Mouse (Mus musculus) erythroid progenitor cell, adult 5-6 weeks (primary cell): ENCODE measurements around the gene Tmem186. TPM values are rescaled to one million over a fixed set of nuclear protein-coding genes. Genes with fewer than 3 reads are reported as not detected.

Experiments
- ATAC-seq: replicated peaks from 2 replicates; pipeline ENCODE4 v1.8.0; 2016; ENCODE audit warnings: moderate number of reproducible peaks, mild to moderate bottlenecking, moderate TSS enrichment, inconsistent platforms; ENCODE audit not compliant: poor library complexity, low FRiP score, severe bottlenecking
- total RNA-seq, 2 experiments: library from RNA; stranded (forward) in 1 of 2; stranded (reverse) in 1 of 2; fragments of 150-400 nt in 1 of 2; fragments of 186-747, 209-891 nt in 1 of 2; gene quantifications; 2 replicates each; pipeline versions ENCODE4 v1.2.3 to v1.2.4; 2015 to 2017; ENCODE audit warnings: low replicate concordance in 2 of 2

The Tmem186 gene
- total RNA-seq, 2 experiments from 2014 or later = 6.7 to 12.5 TPM

DNA sequence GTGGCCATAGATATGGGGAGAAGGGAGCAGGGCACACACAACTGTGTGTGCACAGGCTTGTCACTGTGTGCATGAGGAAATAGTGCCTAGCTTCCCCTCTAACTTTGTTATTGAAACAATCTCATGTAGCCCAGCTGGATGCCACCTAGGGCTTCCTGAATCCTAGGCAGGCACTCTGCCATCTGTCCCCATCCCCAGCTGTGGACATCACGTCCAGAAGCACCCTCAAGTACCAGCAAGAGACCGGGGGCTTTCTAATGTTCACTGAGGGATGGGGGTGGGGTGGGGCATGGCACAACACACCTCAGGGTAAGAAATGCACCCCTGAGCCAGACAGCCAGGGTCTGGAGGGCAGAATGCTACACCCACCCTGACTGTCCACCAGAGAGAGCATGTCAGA is 30.9 kb upstream of the Tmem186 start:
- ATAC-seq = no peak

DNA sequence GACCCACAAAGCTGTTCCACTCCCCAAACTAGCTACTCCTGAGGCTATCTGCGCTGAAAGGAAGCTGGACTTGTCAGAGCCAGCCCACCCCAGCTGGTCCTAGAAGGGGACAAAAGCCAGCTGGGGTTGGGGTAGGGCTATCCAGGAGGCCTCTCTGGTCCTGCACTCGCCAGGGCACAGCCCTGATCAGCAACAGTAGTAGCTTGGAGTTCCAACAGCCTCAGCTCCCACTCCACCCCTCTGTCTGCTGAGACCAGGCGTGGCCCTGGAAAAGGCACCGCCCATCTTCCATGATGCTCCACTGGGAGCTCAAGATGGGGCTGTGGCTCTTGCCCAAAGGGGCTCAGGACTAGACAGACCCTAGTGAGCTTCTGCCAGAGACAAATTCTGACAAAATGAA is 30.3 kb upstream of the Tmem186 start:
- no peak for ATAC-seq

GRCm38 (mm10) chr16:8667261-8667660 is 29.7 kb upstream of the Tmem186 start:
- ATAC-seq = no peak

DNA sequence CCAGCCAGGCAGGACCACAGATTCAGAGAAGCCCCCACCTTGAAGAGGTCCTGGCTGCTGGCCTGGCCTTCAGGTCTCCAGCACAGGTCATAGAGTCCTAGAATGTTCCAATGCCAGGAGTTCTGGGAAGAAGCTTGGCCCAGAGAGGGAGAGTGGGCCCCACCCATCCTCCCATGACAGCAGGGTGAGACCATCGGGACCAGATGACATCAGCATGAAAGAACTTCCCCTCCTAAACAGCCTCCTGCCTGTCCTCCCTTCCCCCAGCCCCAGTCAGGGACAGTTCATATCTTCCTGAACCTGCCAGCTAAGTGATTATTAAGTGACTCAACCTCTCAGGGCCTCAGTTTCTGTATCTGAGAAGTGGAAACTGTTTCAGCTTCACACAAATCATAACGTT is 28.9 kb upstream of the Tmem186 start:
- ATAC-seq = no peak

GRCm38 (mm10) chr16:8665367-8665766 is 27.9 kb upstream of the Tmem186 start:
- ATAC-seq = no peak

DNA sequence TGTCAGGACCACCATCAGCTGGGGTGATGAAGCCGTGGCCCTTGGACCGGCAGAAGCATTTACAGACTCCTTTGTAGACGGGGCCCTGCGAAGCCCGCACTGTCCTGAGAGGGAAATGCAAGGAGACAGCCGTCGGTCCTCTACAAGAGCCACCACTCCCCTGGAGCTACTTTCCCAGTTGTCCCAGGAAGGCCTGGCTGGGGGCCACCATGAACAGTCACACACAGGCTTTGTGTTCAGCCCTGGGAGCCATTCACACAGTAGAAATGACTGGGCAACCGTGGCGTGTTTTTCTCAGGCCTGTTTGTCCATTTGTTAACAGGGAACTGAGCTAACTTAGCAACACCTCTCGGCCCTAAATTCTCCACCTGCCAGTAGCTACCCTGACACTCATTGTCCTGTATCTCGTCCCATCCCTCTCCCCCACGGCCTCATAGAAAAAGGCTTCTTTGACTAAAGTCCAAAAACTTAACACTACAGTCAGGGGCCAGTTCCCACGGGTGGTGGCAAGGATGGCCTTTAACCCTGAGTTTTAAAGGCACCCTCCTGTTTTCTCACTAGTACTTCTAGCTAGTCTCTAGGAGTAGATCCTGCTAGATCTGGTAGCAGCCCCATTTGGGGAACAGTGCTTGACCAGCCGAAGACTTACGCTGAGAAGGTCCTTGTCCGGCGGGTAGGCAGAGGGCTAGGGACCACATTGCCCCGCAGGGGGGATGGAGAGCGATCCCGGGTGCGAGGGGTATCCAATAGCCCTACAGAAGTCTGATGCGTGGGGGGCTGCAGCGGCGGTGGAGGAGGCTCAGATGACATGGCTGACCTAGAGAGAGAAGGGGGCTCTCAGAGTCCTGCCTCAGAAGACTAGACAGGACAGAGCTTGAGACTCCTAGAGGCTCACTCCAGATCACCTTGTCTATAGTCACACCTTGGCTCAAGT is 26.4 kb upstream of the Tmem186 start:
- ATAC-seq = no peak

- no peak for ATAC-seq
These were observed 25.5 kb upstream of the Tmem186 start for GRCm38 (mm10) chr16:8663022-8663421.

DNA sequence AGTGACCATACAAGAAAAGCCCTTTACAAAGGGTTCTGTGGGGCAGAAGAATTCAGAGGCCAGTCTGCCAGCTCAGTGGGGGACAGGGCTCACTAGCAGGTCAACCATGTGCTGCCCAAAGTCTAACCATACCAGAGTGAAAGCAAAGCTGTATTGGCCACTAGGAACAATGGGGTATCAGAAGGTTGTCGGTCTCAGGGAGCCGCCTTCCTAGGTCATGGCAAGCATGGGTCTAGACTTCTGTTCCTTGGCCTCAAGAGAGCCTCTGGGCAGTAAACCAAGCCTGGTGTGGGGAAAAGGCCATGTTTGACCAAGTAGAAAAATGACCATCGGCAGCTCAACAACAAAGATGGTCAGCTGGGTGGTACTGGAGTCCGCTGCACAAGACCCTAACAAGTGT is 21.3 kb upstream of the Tmem186 start:
- no peak for ATAC-seq

DNA sequence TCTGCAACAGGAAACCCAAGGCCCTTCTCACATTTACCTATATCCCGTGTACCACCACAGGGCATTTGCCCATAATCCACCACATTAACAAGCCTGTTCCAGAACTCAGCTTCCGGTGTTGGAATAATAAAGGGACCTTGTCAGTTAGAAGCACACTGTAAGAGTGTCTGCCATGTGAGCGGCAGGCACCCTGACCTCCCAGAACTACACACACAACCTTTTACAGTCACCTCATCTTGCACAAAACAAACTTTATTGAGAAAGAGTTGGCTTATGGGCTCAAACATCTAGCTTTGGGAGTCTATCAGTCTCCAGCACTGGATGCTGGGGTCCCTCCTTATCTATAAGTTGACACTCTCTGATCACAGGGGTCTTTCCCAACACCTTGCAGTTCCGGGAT is 20.8 kb upstream of the Tmem186 start:
- no peak for ATAC-seq

GRCm38 (mm10) chr16:8656256-8656655 is 18.7 kb upstream of the Tmem186 start:
- ATAC-seq = no peak

GRCm38 (mm10) chr16:8655599-8655998 is 18.1 kb upstream of the Tmem186 start:
- ATAC-seq = peak; percentile 82

GRCm38 (mm10) chr16:8655108-8655507 is 17.6 kb upstream of the Tmem186 start:
- ATAC-seq = no peak

- no peak for ATAC-seq
These were observed 12.5 kb upstream of the Tmem186 start for GRCm38 (mm10) chr16:8650007-8650406.

GRCm38 (mm10) chr16:8645546-8645945 is 8.0 kb upstream of the Tmem186 start:
- ATAC-seq = no peak

- peak; percentile 95 for ATAC-seq
These were observed 6.3 kb upstream of the Tmem186 start for GRCm38 (mm10) chr16:8643855-8644254.

DNA sequence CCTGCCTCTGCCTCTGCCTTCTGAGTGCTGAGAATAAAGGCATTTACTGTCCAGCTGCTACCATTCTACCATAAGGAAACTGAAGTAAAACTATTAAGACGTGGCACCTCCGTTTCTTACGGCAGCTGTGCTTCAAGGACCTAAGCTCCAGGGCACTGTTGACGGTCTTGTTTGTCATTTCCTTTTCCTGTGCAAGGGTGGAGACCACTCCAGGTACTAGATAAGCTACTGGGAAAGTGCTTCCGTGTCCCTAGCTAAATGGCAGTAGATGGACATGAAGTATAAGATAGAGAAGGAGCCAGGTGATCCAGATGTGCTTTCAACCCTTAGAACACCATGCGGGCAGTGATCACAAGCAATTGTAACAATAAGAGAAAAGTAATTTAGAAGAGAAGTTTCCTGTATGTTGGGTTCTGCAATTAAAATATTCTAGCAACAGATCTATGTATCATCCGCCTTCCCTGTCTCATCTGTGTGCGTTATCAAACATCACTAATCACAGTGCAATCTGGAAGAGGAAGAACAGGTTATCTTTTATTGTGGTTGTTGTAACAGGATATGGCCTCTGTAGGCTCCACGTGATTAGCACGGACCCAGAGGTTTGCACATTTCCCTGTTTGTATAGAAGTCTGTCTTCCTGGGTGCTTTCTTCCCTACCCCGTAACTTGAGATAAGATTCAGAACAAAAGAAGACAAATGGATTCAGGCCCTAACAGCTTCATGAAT is 2.1 kb upstream of the Tmem186 start:
- ATAC-seq = no peak

DNA sequence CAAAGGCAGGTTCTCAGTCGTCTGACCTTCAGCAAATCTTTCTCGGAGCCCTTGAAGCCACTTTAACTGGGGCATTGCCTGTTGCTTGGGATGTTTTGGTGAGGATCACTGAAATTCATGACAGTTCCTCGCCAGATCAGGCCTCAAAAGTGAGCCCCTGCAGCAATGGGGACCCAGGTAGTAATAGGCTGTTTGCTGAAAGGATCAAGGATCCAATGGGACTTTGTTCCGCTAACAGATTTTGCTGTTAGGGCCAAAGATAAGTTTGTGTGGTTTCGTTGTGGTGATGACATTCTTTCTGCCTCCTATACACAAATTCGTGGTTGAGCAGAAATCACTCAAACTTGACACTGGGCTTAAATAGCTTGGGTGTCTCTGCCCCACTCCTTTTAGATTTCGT is 619 bp upstream of the Tmem186 start:
- 0 out of 2 replicates have a peak, but pooled peaks have one; percentile 1 for ATAC-seq

- peak; percentile 48 for ATAC-seq
These were observed 670 bp downstream of the Tmem186 start for GRCm38 (mm10) chr16:8636867-8637216.

GRCm38 (mm10) chr16:8631428-8631827 is 6.1 kb downstream of the Tmem186 start:
- no peak for ATAC-seq

GRCm38 (mm10) chr16:8630419-8630818 is 7.1 kb downstream of the Tmem186 start:
- ATAC-seq = no peak
